Mouse (Mus musculus): ENCODE data around the gene Ino80e.
A peak's percentile ranks its signal among the peaks of the same experiment; 100 is the strongest.

Ino80e gene

GRCm38 (mm10) chr7:126809723-126810369 lies 52.3 kb downstream of the Ino80e start:
- DNase-seq (ENCODE audit: low spot score) = no peak

- DNase-seq (ENCODE audit: low spot score) = peak; percentile 95
These were observed 53.3 kb downstream of the Ino80e start for GRCm38 (mm10) chr7:126808703-126809455.

GRCm38 (mm10) chr7:126807405-126807804 lies 54.8 kb downstream of the Ino80e start:
- no peak for DNase-seq (ENCODE audit: low spot score)

- no peak for DNase-seq (ENCODE audit: low spot score)
These were observed 55.2 kb downstream of the Ino80e start for GRCm38 (mm10) chr7:126806956-126807355.

- no peak for DNase-seq (ENCODE audit: low spot score)
These were observed 58.4 kb downstream of the Ino80e start for GRCm38 (mm10) chr7:126803751-126804150.

GRCm38 (mm10) chr7:126803181-126803580 lies 59.0 kb downstream of the Ino80e start:
- DNase-seq (ENCODE audit: low spot score) = no peak

- no peak for DNase-seq (ENCODE audit: low spot score)
These were observed 59.9 kb downstream of the Ino80e start for GRCm38 (mm10) chr7:126802134-126802889.

- no peak for DNase-seq (ENCODE audit: low spot score)
These were observed 61.1 kb downstream of the Ino80e start for GRCm38 (mm10) chr7:126801057-126801422.

Data from embryo, embryonic 10.5 days (tissue).